Comparison of ENCODE assay signal across 8 mouse cellular contexts in genomic region chr7:110121162-110121515, GRCm38 (mm10). TPM values are rescaled to one million over a fixed set of nuclear protein-coding genes. Genes with fewer than 3 reads are reported as not detected.
DNase-seq lines count a peak whose midpoint lies in the region; ATAC-seq and TF ChIP-seq lines count a peak whose summit lies in the region.

No protein-coding gene starts in this region.

- H3K4me2 ChIP-seq in limb, embryonic 13.5 days (replicated peaks) = peak overlapping the region; percentile 77

- H3K27ac ChIP-seq in embryonic fibroblast, embryonic 13.5 days (ENCODE audit: insufficient read depth, low read length) = no peak overlapping the region
- peak overlapping the region; percentile 95 for H3K27ac ChIP-seq in limb, embryonic 13.5 days
- H3K27ac ChIP-seq in small intestine, adult 2 months (ENCODE audit: insufficient read depth, low read depth, low read length) = peak overlapping the region; percentile 86

- 3% methylated on average over 9 of the region's 9 CpGs for WGBS in limb, embryonic 13.5 days
- WGBS in small intestine, adult 2 months = under 1% methylated on average over 9 of the region's 9 CpGs

- H3K9me3 ChIP-seq in megakaryocyte, embryonic 14.5 days = no peaks in the 10 kb centered on the region
- no peaks in the 10 kb centered on the region for H3K9me3 ChIP-seq in limb, embryonic 13.5 days

- no peak for DNase-seq in adrenal gland, adult 18-20 months (ENCODE audit: low spot score in 2 of 2)
- no peak for DNase-seq in adrenal gland, adult (ENCODE audit: inconsistent age in 2 of 2, low spot score in 1 of 2)
- DNase-seq in urinary bladder, postnatal 36 days (ENCODE audit: low spot score in 2 of 2) = no peak

- ATAC-seq in megakaryocyte, adult 5-6 weeks (ENCODE audit: poor library complexity, severe bottlenecking) = no peak
- no peak for ATAC-seq in limb, embryonic 13.5 days (ENCODE audit: low FRiP score, low read depth)

- no peak for TF ChIP-seq CTCF in embryonic fibroblast, embryonic 13.5 days (IDR thresholded peaks at IDR 0.05; ENCODE audit: borderline replicate concordance, insufficient read depth, low read length)
- TF ChIP-seq CTCF in small intestine, adult 2 months (IDR thresholded peaks at IDR 0.05; ENCODE audit: extremely low read depth, insufficient read length, insufficient replicate concordance, low read depth, low read length) = no peak

- H3K4me3 ChIP-seq in megakaryocyte, embryonic 14.5 days (replicated peaks) = peak overlapping the region; percentile 100
- H3K4me3 ChIP-seq in embryonic fibroblast, embryonic 13.5 days (ENCODE audit: insufficient read depth, low read length) = peak overlapping the region; percentile 61
- peak overlapping the region; percentile 97 for H3K4me3 ChIP-seq in limb, embryonic 13.5 days
- H3K4me3 ChIP-seq in small intestine, adult 2 months (ENCODE audit: low read depth, low read length) = peak overlapping the region; percentile 81

- no peaks in the 10 kb centered on the region for H3K27me3 ChIP-seq in megakaryocyte, embryonic 14.5 days (replicated peaks)
- no peaks in the 10 kb centered on the region for H3K27me3 ChIP-seq in limb, embryonic 13.5 days
- no peaks in the 10 kb centered on the region for H3K27me3 ChIP-seq in small intestine, adult 2 months (ENCODE audit: control insufficient read depth, insufficient read depth, low read length)

- H3K4me1 ChIP-seq in megakaryocyte, embryonic 14.5 days = peaks cover 35% of the 10 kb centered on the region
- peaks cover 6% of the 10 kb centered on the region; the same call in 1 of the 2 replicates for H3K4me1 ChIP-seq in embryonic fibroblast, embryonic 13.5 days (ENCODE audit: control insufficient read depth, insufficient read depth, low read length)
- peaks cover 22% of the 10 kb centered on the region for H3K4me1 ChIP-seq in limb, embryonic 13.5 days
- peaks cover 12% of the 10 kb centered on the region; the same call in 1 of the 2 replicates for H3K4me1 ChIP-seq in small intestine, adult 2 months (ENCODE audit: control insufficient read depth, insufficient read depth, insufficient read length, low read length)

- peaks cover under 1% of the 10 kb centered on the region for H3K36me3 ChIP-seq in megakaryocyte, embryonic 14.5 days (replicated peaks; ENCODE audit: low read length)
- peaks cover under 1% of the 10 kb centered on the region for H3K36me3 ChIP-seq in limb, embryonic 13.5 days
- no peaks in the 10 kb centered on the region for H3K36me3 ChIP-seq in small intestine, adult 2 months (ENCODE audit: control insufficient read depth, insufficient read depth, low read length)

- peak overlapping the region; percentile 80 for H3K9ac ChIP-seq in limb, embryonic 13.5 days

- no peak for TF ChIP-seq POLR2A in embryonic fibroblast, embryonic 13.5 days (IDR thresholded peaks at IDR 0.05; ENCODE audit: low read depth, low read length)
- TF ChIP-seq POLR2A in small intestine, adult 2 months (IDR thresholded peaks at IDR 0.05; ENCODE audit: low read depth, low read length) = no peak

RNA-seq across cellular contexts. Expression of gene Wee1, which starts 0.7 kb away (rescaled TPM):
- 4.0 and 4.1 TPM in 2 replicates for polyA plus RNA-seq in megakaryocyte, embryonic 14.5 days (2012; ENCODE audit: insufficient read depth, low replicate concordance)
- total RNA-seq in megakaryocyte, adult 5-6 weeks (2015) = 34.9 and 35.7 TPM in 2 replicates
- 17.7 and 21.5 TPM in 2 replicates for total RNA-seq in megakaryocyte, adult 5-6 weeks (2017)
- polyA plus RNA-seq in embryonic fibroblast, embryonic 13.5 days (2011; ENCODE audit: insufficient read length, low read depth, missing spikeins) = 18.5 and 21.6 TPM in 2 replicates
- 22.6 and 22.8 TPM in 2 replicates for polyA plus RNA-seq in limb, embryonic 13.5 days (2015; fragmentation: Nextera tagmentation; extraction: Ambion mirVana)
- 3.6 and 8.3 TPM in 2 replicates for polyA plus RNA-seq in small intestine, adult 2 months (2012; rRNA removed)
- total RNA-seq in adrenal gland, adult 18-20 months (2021) = 1 to 10 TPM; 5.2 to 7.3 TPM
